Mouse (Mus musculus): Measurements from ENCODE around the gene Med12l.

DNA sequence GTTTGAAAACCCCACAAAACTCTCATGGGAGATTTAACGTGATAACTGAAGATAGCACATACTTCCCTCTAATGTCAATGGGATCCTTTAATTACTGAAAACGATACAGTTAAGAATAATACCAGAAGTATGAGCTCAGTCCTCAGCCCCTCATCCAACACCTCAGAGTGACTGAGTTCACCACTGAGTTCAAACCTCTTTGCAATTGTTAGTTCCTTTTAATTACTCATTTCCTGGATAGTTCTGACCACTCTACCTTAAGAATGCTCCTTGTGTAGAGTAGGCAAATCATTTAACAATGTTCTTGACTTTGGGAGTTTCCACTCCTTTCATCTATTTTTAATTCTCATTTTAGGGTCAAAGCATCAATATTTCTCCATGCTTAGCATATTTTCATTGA is 213.7 kb downstream of the Med12l start:
- TF ChIP-seq CTCF (IDR thresholded peaks at IDR 0.05; ENCODE audit: insufficient read depth, low read length) (no peak), POLR2A (IDR thresholded peaks at IDR 0.05; ENCODE audit: borderline replicate concordance, extremely low read depth, low read depth, low read length) (no peak)

Data from lung, adult 2 months (tissue).